Mouse (Mus musculus) cortical plate, adult 2 months (tissue): ENCODE measurements around the gene 1110051M20Rik.

Source experiments
- CTCF ChIP-seq: fragments of 200-500 bp; IDR thresholded peaks from 2 replicates; pipeline ENCODE4 v1.5.1; 2011; ENCODE audit warnings: mild to moderate bottlenecking, control low read depth, low read length; ENCODE audit not compliant: insufficient read depth; ENCODE audit errors: extremely low read depth
- POLR2A ChIP-seq: fragments of 200-500 bp; IDR thresholded peaks from 2 replicates; pipeline ENCODE4 v1.6.1; 2011; ENCODE audit warnings: mild to moderate bottlenecking, low read length, control low read depth; ENCODE audit not compliant: insufficient read depth; ENCODE audit errors: extremely low read depth

DNA sequence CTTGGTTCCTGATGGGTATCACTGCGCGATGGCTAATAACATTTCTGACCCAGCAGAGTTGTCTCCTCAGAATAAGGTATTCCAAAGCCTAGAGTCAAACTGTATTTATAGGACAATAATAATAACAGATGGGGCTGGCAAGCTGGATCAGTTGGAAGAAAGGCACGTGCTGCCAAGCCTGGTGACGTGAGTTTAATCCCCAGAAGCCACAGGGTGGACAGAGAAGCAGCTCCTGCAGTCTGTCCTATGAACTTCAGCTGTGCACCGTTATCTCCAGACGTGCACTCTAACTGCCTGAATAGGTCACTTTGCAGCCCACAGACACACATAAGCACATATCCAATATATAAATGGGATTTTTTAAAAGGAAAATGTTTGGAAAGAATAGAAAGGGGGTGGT lies 61.2 kb downstream of the 1110051M20Rik start:
- TF ChIP-seq POLR2A = no peak
- no peak for TF ChIP-seq CTCF
